Mouse (Mus musculus): ENCODE results near the gene Faap20.

Gene Faap20

GRCm38 (mm10) chr4:155221106-155221505 lies 28.5 kb upstream of the Faap20 start:
- DNase-seq (ENCODE audit: low spot score), result peak; percentile 27

GRCm38 (mm10) chr4:155221599-155222551 lies 27.7 kb upstream of the Faap20 start:
- peak; percentile 56 for DNase-seq (ENCODE audit: low spot score)

- no peak for DNase-seq (ENCODE audit: low spot score)
Observed at GRCm38 (mm10) chr4:155222552-155222840, 27.1 kb upstream of the Faap20 start, which contains the start of gene Ski. Ski (minus strand) TSS chr4:155222592.

- peak; percentile 98 for DNase-seq (ENCODE audit: low spot score)
Observed at GRCm38 (mm10) chr4:155222841-155223593, 26.6 kb upstream of the Faap20 start.

GRCm38 (mm10) chr4:155223594-155224528 lies 25.7 kb upstream of the Faap20 start:
- no peak for DNase-seq (ENCODE audit: low spot score)

- no peak for DNase-seq (ENCODE audit: low spot score)
Observed at GRCm38 (mm10) chr4:155225918-155226317, 23.7 kb upstream of the Faap20 start.

- no peak for DNase-seq (ENCODE audit: low spot score)
Observed at GRCm38 (mm10) chr4:155227986-155228385, 21.6 kb upstream of the Faap20 start.

GRCm38 (mm10) chr4:155228461-155228860 lies 21.1 kb upstream of the Faap20 start:
- DNase-seq (ENCODE audit: low spot score), result no peak

GRCm38 (mm10) chr4:155233878-155234277 lies 15.7 kb upstream of the Faap20 start:
- DNase-seq (ENCODE audit: low spot score), result peak; percentile 58

- DNase-seq (ENCODE audit: low spot score), result peak; percentile 36
Observed at GRCm38 (mm10) chr4:155234371-155235310, 15.0 kb upstream of the Faap20 start.

GRCm38 (mm10) chr4:155235311-155236119 lies 14.1 kb upstream of the Faap20 start:
- DNase-seq (ENCODE audit: low spot score), result peak; percentile 90

GRCm38 (mm10) chr4:155236737-155237385 lies 12.7 kb upstream of the Faap20 start:
- no peak for DNase-seq (ENCODE audit: low spot score)

GRCm38 (mm10) chr4:155238276-155238675 lies 11.3 kb upstream of the Faap20 start:
- no peak for DNase-seq (ENCODE audit: low spot score)

- DNase-seq (ENCODE audit: low spot score), result no peak
Observed at GRCm38 (mm10) chr4:155239494-155239893, 10.1 kb upstream of the Faap20 start.

- DNase-seq (ENCODE audit: low spot score), result no peak
Observed at GRCm38 (mm10) chr4:155241789-155242188, 7.8 kb upstream of the Faap20 start.

- DNase-seq (ENCODE audit: low spot score), result no peak
Observed at GRCm38 (mm10) chr4:155242292-155242691, 7.3 kb upstream of the Faap20 start.

GRCm38 (mm10) chr4:155243233-155243632 lies 6.4 kb upstream of the Faap20 start:
- no peak for DNase-seq (ENCODE audit: low spot score)

- DNase-seq (ENCODE audit: low spot score), result no peak
Observed at GRCm38 (mm10) chr4:155245770-155246492, 3.7 kb upstream of the Faap20 start.

GRCm38 (mm10) chr4:155246691-155247105 lies 2.9 kb upstream of the Faap20 start:
- DNase-seq (ENCODE audit: low spot score), result no peak

Measured in embryo, embryonic 10.5 days (tissue).